Mouse (Mus musculus) testis, adult 2 months (tissue): ENCODE results near the gene Vdr. TPM values are rescaled to one million over a fixed set of nuclear protein-coding genes. Genes with fewer than 3 reads are reported as not detected.
A peak's percentile ranks its signal among the peaks of the same experiment; 100 is the strongest.

ENCODE experiments used
- H3K27ac ChIP-seq: fragments of 200-500 bp; 2 replicates; pipeline ENCODE4 v1.5.1; 2012; ENCODE audit warnings: low read depth, low read length; ENCODE audit not compliant: control insufficient read depth, insufficient read depth
- H3K27me3 ChIP-seq: fragments of 200-500 bp; 2 replicates; pipeline ENCODE4 v1.6.1; 2012; ENCODE audit warnings: mild to moderate bottlenecking, low read length, moderate library complexity; ENCODE audit not compliant: control insufficient read depth, insufficient read depth
- H3K36me3 ChIP-seq: fragments of 200-500 bp; 2 replicates; pipeline ENCODE4 v1.6.1; 2012; ENCODE audit warnings: mild to moderate bottlenecking, low read length; ENCODE audit not compliant: control insufficient read depth, insufficient read depth
- H3K4me1 ChIP-seq: fragments of 200-500 bp; 2 replicates; pipeline ENCODE4 v1.6.1; 2012; ENCODE audit warnings: low read length; ENCODE audit not compliant: control insufficient read depth, insufficient read depth
- H3K4me3 ChIP-seq: fragments of 200-500 bp; 2 replicates; pipeline ENCODE4 v1.5.1; 2012; ENCODE audit warnings: low read depth, mild to moderate bottlenecking, low read length, moderate library complexity, mixed read lengths; ENCODE audit not compliant: control insufficient read depth
- CTCF ChIP-seq: fragments of 200-500 bp; IDR thresholded peaks from 2 replicates; pipeline ENCODE4 v1.5.1; 2012; ENCODE audit warnings: low read depth, mild to moderate bottlenecking, inconsistent platforms, low read length, moderate library complexity; ENCODE audit not compliant: control insufficient read depth, insufficient read depth, insufficient replicate concordance
- POLR2A ChIP-seq: fragments of 200-500 bp; IDR thresholded peaks from 2 replicates; pipeline ENCODE4 v1.6.1; 2012; ENCODE audit warnings: low read depth, mild to moderate bottlenecking, inconsistent platforms, low read length, moderate library complexity; ENCODE audit not compliant: control insufficient read depth
- polyA plus RNA-seq: library from polyadenylated mRNA; depleted of rRNA; stranded (reverse); fragments of >200 nt; gene quantifications from 2 replicates; pipeline ENCODE4 v1.2.3, GENCODE M21; 2012

Vdr gene
- polyA plus RNA-seq, 1 experiment = 5.7 TPM

DNA sequence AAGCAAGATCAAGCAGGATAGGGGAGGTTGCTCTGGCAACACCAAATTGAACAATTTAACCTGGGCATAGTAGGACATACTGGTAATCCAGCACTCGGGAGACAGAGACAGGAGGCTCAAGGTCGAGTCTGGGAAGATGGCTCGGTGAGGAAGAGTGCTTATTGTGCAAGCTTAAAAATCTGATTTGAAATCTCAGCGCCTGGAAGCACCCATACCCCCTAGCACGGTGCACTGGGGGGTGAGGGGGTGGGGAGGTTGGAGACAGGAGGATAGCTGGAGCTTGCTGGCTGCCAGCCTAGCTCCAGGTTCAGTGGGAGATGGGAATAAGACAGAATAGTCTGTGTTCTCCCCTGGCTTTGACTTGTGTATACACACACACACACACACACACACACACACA is 9.9 kb upstream of the Vdr start:
- H3K27me3 ChIP-seq = no peaks in the 10 kb centered on the region
- H3K4me1 ChIP-seq = no peaks in the 10 kb centered on the region
- TF ChIP-seq CTCF = no peak
- no peak for TF ChIP-seq POLR2A
- no peak overlapping the region for H3K4me3 ChIP-seq
- no peak overlapping the region for H3K27ac ChIP-seq
- no peaks in the 10 kb centered on the region for H3K36me3 ChIP-seq

DNA sequence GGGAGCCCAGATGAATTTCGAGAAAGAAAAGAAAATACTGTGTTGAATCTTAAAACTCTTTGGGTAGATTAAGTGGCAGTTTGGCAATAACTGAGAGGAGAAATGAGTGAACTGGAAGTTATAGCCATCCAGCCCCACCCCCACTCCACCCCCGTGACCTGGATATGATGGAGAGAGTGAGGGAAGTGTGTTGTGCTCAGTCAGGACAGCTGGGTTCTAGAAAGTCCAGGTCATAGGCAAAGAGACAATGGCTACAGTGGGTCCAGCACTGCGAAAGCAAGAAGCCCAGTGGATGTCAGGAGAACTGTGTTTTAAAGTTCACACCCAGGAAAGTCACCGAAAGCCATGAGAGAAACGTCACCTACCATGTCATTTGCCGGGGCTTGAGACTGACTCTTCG is 8.8 kb upstream of the Vdr start:
- no peaks in the 10 kb centered on the region for H3K27me3 ChIP-seq
- TF ChIP-seq CTCF = no peak
- TF ChIP-seq POLR2A = no peak
- no peaks in the 10 kb centered on the region for H3K36me3 ChIP-seq
- no peak overlapping the region for H3K27ac ChIP-seq
- H3K4me3 ChIP-seq = no peak overlapping the region
- no peaks in the 10 kb centered on the region for H3K4me1 ChIP-seq

DNA sequence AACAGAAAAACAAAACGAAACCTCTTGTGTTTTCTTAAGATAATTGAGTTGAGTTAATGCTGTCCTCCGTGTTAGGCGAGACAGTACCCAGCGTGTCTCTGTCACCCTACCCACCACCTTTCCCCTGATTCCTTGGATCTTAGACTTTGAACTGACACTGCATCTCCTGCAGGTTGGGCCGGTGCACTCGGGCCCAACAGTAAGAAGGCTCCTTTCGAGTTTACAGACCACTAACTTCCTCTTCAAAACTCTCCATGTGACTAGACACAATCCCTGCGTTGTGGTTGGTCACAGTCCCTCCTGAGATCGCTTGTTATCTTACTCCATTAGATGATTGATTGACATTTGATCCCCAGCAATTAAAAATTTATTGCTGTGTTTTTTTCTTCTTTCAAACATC is 7.6 kb upstream of the Vdr start:
- H3K27ac ChIP-seq = no peak overlapping the region
- H3K27me3 ChIP-seq = no peaks in the 10 kb centered on the region
- no peaks in the 10 kb centered on the region for H3K36me3 ChIP-seq
- no peak overlapping the region for H3K4me3 ChIP-seq
- TF ChIP-seq CTCF (no peak), POLR2A (no peak)
- H3K4me1 ChIP-seq = no peaks in the 10 kb centered on the region

DNA sequence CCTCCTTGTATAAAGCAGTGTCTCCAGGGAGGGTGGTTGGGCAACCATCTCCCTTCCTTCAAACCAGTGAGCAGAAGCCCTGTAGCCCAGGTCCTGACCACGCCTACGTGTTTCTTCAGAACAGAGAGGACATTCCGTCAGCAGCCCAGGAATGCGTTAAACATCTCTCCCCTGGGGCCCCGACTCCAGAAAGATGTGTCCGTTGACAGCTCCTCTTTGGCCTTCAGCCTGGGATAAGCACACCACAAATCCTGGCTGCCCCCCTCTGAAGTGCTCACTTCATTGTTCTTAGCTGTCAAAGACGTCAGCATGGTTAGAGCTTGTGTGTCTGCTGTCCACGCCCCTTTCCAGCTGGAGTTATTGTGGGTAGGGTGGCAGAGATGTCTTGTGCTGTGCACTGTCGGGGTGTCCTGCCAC is 3.9 kb upstream of the Vdr start:
- Histone ChIP-seq H3K36me3 (no peaks in the 10 kb centered on the region), H3K27me3 (no peaks in the 10 kb centered on the region), H3K4me1 (no peaks in the 10 kb centered on the region), H3K4me3 (no peak overlapping the region), H3K27ac (no peak overlapping the region)
- TF ChIP-seq POLR2A (no peak), CTCF (no peak)

DNA sequence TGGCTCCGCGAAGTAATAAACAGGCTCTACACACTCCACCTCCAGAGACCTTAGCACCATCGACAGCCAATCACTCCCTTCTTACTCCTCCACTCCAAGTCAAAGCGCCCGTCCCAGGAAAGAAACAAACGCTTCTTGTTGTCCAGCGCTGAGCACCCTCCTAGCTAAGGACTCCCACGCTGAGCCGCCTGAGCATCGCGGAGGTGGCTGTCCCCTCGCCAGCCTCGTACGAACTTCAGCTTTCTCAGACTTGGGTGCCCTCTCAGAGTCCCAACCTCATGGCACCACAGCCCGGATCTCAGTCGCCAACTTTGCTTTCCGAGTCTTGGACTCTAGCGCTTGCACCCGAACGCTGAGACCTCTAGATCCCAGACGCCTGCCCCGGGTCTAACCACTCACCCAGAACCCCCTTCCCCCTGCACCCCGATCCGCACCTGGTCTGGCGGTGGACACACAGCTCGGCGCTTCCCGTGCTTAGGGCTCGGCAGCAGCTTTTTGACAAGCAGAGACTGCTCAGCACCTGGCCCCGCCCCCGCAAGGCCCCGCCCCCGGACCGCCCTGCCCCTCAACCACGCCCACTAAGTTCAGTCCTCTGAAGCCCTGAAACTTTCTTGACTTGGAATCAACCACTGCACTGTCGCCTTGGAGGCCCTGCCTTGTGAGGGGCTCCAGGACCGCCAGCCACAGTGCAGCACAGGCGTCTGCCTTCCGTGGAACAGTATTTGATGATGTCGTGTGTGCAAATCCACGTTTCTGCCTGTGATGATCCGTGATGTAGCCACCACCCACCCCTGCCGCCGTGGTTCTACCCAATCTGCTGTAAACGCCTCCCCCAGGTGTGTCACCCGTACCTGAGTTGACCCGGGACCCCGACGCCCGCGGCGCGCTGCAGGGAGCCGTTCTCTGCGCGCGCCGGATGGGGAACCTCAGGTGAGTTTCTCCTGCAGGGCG is 2.4 kb downstream of the Vdr start:
- no peaks in the 10 kb centered on the region; the same call in 1 of the 2 replicates for H3K27me3 ChIP-seq
- TF ChIP-seq CTCF (no peak), POLR2A (no peak)

DNA sequence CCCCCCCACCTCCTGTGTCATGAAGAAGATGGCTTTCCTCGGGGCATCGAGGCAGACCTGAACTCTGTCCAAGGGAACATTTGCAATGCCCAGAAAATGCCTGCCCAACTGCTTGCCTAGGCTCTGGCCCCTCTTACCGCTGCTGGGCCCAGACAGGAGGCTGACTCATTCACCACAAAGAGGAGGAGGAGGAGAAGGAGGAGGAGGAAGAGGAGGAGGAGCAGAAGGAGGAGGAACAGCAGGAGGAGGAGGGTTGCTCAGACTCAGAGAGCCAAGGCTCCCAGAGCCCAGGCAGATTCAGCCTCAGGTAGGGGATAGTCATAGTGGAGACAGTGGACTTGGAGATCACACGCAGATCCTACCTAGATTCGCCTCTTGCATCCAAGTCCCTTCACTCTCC is 3.2 kb downstream of the Vdr start:
- H3K27ac ChIP-seq = no peak overlapping the region
- no peaks in the 10 kb centered on the region for H3K36me3 ChIP-seq
- H3K4me3 ChIP-seq = peak overlapping the region; percentile 64
- no peaks in the 10 kb centered on the region; the same call in 1 of the 2 replicates for H3K27me3 ChIP-seq
- TF ChIP-seq POLR2A (no peak), CTCF (no peak)
- H3K4me1 ChIP-seq = peaks cover 5% of the 10 kb centered on the region

More for the DNA sequence above, 2.4 kb downstream of the Vdr start:
- Histone ChIP-seq H3K4me3 (peak overlapping the region; percentile 64), H3K36me3 (no peaks in the 10 kb centered on the region), H3K27ac (peak overlapping the region; percentile 44), H3K4me1 (peaks cover 5% of the 10 kb centered on the region)

DNA sequence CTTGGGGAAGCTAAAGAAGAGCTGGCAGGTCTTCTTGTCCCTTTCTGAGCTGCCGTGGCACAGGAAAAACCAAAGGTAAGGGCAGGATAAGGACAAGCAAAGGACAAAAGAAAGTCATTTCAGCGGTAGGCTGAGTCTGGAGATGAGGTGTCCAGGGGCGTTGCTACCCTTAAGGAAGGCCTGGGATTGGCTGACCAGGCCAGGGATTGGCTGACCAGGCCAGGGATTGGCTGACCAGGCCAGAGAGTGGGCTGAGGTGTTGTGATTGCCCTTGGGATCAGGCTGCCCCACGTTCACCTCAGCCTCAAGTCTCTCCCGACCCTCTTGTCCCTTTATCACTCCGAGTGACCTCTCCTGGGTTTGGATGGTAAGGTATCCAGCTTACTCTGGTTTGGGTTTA is 5.1 kb downstream of the Vdr start:
- Histone ChIP-seq H3K27me3 (no peaks in the 10 kb centered on the region; the same call in 1 of the 2 replicates), H3K4me3 (no peak overlapping the region), H3K27ac (no peak overlapping the region), H3K36me3 (no peaks in the 10 kb centered on the region), H3K4me1 (peaks cover 5% of the 10 kb centered on the region)
- TF ChIP-seq POLR2A (no peak), CTCF (no peak)
